Comparison of ENCODE assay signal across 22 mouse cellular contexts in genomic region chr5:111575376-111575775, GRCm38 (mm10).
DNase-seq lines count a peak whose midpoint lies in the region; ATAC-seq and TF ChIP-seq lines count a peak whose summit lies in the region.
"Had no signal": no experiment of that assay in that cellular context is flagged by ENCODE, and none has a peak within 500 bp of the region (broad histone marks: within the 10 kb centered on the region; RNA-seq: fewer than 3 reads in every experiment).

No protein-coding gene starts in this region.

- H3K36me3 ChIP-seq in hindbrain, embryonic 10.5 days: no peaks in the 10 kb centered on the region
- H3K36me3 ChIP-seq in hindbrain, embryonic 16.5 days (ENCODE audit: control insufficient read depth, insufficient read depth, low read length): no peaks in the 10 kb centered on the region
- no peaks in the 10 kb centered on the region for H3K36me3 ChIP-seq in kidney, adult 2 months (ENCODE audit: control insufficient read depth, insufficient read depth, low read length)
- no peaks in the 10 kb centered on the region for H3K36me3 ChIP-seq in kidney, embryonic 14.5 days (ENCODE audit: control insufficient read depth, insufficient read depth, low read length)
- H3K36me3 ChIP-seq in midbrain, embryonic 10.5 days: no peaks in the 10 kb centered on the region
- H3K36me3 ChIP-seq in midbrain, embryonic 13.5 days: no peaks in the 10 kb centered on the region
- H3K36me3 ChIP-seq: hindbrain, embryonic 13.5 days had no signal

- no peak overlapping the region for H3K4me2 ChIP-seq in hindbrain, embryonic 16.5 days (ENCODE audit: low read length)
- no peak overlapping the region for H3K4me2 ChIP-seq in kidney, embryonic 14.5 days (replicated peaks; ENCODE audit: low read depth, low read length)
- H3K4me2 ChIP-seq in midbrain, embryonic 13.5 days (replicated peaks): no peak overlapping the region
- H3K4me2 ChIP-seq: heart, embryonic 11.5 days; hindbrain, embryonic 13.5 days had no signal

- H3K27me3 ChIP-seq in hindbrain, embryonic 10.5 days (ENCODE audit: insufficient read depth, poor library complexity, severe bottlenecking): peaks cover 31% of the 10 kb centered on the region
- H3K27me3 ChIP-seq in hindbrain, embryonic 16.5 days (replicated peaks; ENCODE audit: control insufficient read depth, insufficient read depth, low read length): no peaks in the 10 kb centered on the region
- no peaks in the 10 kb centered on the region for H3K27me3 ChIP-seq in kidney, adult 2 months (replicated peaks; ENCODE audit: control insufficient read depth, insufficient read depth, low read length)
- peaks cover 41% of the 10 kb centered on the region for H3K27me3 ChIP-seq in kidney, embryonic 14.5 days (ENCODE audit: control insufficient read depth, insufficient read depth, low read length)
- H3K27me3 ChIP-seq in midbrain, embryonic 10.5 days (ENCODE audit: low read depth, poor library complexity, severe bottlenecking): peaks cover 34% of the 10 kb centered on the region
- peaks cover 3% of the 10 kb centered on the region; the same call in 1 of the 2 replicates for H3K27me3 ChIP-seq in midbrain, embryonic 13.5 days

- peaks cover 90% of the 10 kb centered on the region for H3K4me1 ChIP-seq in hindbrain, embryonic 10.5 days (replicated peaks)
- H3K4me1 ChIP-seq in hindbrain, embryonic 16.5 days (ENCODE audit: control insufficient read depth, insufficient read depth, low read depth, low read length): peaks cover 35% of the 10 kb centered on the region
- no peaks in the 10 kb centered on the region for H3K4me1 ChIP-seq in kidney, adult 2 months (ENCODE audit: control insufficient read depth, insufficient read depth, low read length)
- H3K4me1 ChIP-seq in kidney, embryonic 14.5 days (ENCODE audit: control insufficient read depth, insufficient read depth, low read length): peaks cover 46% of the 10 kb centered on the region
- peaks cover 85% of the 10 kb centered on the region for H3K4me1 ChIP-seq in midbrain, embryonic 10.5 days
- H3K4me1 ChIP-seq in midbrain, embryonic 13.5 days (replicated peaks): peaks cover 64% of the 10 kb centered on the region

- no peak for TF ChIP-seq CTCF in kidney, adult 2 months (conservative IDR thresholded peaks at IDR 0.05; ENCODE audit: insufficient read depth, insufficient read length, low read depth, low read length)

- no peak overlapping the region for H3K4me3 ChIP-seq in hindbrain, embryonic 10.5 days
- H3K4me3 ChIP-seq in hindbrain, embryonic 16.5 days (ENCODE audit: low read length): no peak overlapping the region
- no peak overlapping the region for H3K4me3 ChIP-seq in kidney, adult 2 months (ENCODE audit: insufficient read depth, low read depth, low read length)
- H3K4me3 ChIP-seq in kidney, embryonic 14.5 days (ENCODE audit: low read length): no peak overlapping the region
- H3K4me3 ChIP-seq in midbrain, embryonic 10.5 days: no peak overlapping the region
- H3K4me3 ChIP-seq in midbrain, embryonic 13.5 days (replicated peaks): no peak overlapping the region
- H3K4me3 ChIP-seq: gastrocnemius, adult 2 months; hindbrain, embryonic 13.5 days had no signal

- H3K9ac ChIP-seq in hindbrain, embryonic 16.5 days (ENCODE audit: low read depth, low read length): no peak overlapping the region
- no peak overlapping the region for H3K9ac ChIP-seq in kidney, embryonic 14.5 days (ENCODE audit: low read depth, low read length)
- H3K9ac ChIP-seq in midbrain, embryonic 13.5 days (replicated peaks): no peak overlapping the region
- H3K9ac ChIP-seq: forebrain, postnatal 0 days; hindbrain, embryonic 13.5 days had no signal

- TF ChIP-seq POLR2A in kidney, adult 2 months (IDR thresholded peaks at IDR 0.05; ENCODE audit: low read depth, low read length): no peak

- no peak for DNase-seq in hindbrain, embryonic 10.5 days (ENCODE audit: low spot score)
- peak; percentile 77 for DNase-seq in kidney, adult 2 months
- no peak for DNase-seq in midbrain, embryonic 10.5 days (ENCODE audit: low spot score)
- no peak for DNase-seq in cerebellum, postnatal 36 days
- DNase-seq: adrenal gland, adult 2 months; adrenal gland, postnatal 14 days; cerebellum, adult 11 months; cerebellum, adult 2 months; cerebellum, adult 9-11 months; cerebellum, postnatal 25 days; embryo, embryonic 11 days; forebrain, postnatal 0 days; gastrocnemius, adult 2 months; gastrocnemius, postnatal 14 days had no signal

- peak overlapping the region; percentile 80 for H3K27ac ChIP-seq in hindbrain, embryonic 10.5 days
- H3K27ac ChIP-seq in hindbrain, embryonic 16.5 days (ENCODE audit: low read depth, low read length): no peak overlapping the region
- no peak overlapping the region for H3K27ac ChIP-seq in kidney, adult 2 months (ENCODE audit: insufficient read depth, low read depth, low read length)
- no peak overlapping the region for H3K27ac ChIP-seq in kidney, embryonic 14.5 days (ENCODE audit: low read depth, low read length)
- H3K27ac ChIP-seq in midbrain, embryonic 10.5 days (replicated peaks): peak overlapping the region; percentile 83
- H3K27ac ChIP-seq in midbrain, embryonic 13.5 days: no peak overlapping the region
- H3K27ac ChIP-seq: gastrocnemius, adult 2 months; hindbrain, embryonic 13.5 days; hindbrain, postnatal 0 days had no signal

- WGBS in hindbrain, embryonic 10.5 days: 87% methylated on average over 5 of the region's 5 CpGs
- 86% methylated on average over 5 of the region's 5 CpGs for WGBS in hindbrain, embryonic 16.5 days
- 70% methylated on average over 5 of the region's 5 CpGs for WGBS in kidney, adult 2 months
- 79% methylated on average over 5 of the region's 5 CpGs for WGBS in kidney, embryonic 14.5 days
- 87% methylated on average over 5 of the region's 5 CpGs for WGBS in midbrain, embryonic 10.5 days
- WGBS in midbrain, embryonic 13.5 days: 84% methylated on average over 5 of the region's 5 CpGs

- ATAC-seq in hindbrain, embryonic 16.5 days: no peak
- ATAC-seq in kidney, embryonic 14.5 days (ENCODE audit: low FRiP score, low TSS enrichment): no peak
- no peak for ATAC-seq in midbrain, embryonic 13.5 days
- ATAC-seq: CD4-positive, CD25-positive, alpha-beta regulatory T cell, adult 4 months; forebrain, postnatal 0 days; hindbrain, postnatal 0 days; inflammation-experienced regulatory T-cells, adult 6 months had no signal

- H3K9me3 ChIP-seq in hindbrain, embryonic 10.5 days: no peaks in the 10 kb centered on the region
- no peaks in the 10 kb centered on the region for H3K9me3 ChIP-seq in hindbrain, embryonic 16.5 days (ENCODE audit: control insufficient read depth, low read length)
- no peaks in the 10 kb centered on the region for H3K9me3 ChIP-seq in kidney, embryonic 14.5 days (ENCODE audit: control insufficient read depth, low read length)
- H3K9me3 ChIP-seq in midbrain, embryonic 10.5 days (replicated peaks): no peaks in the 10 kb centered on the region
- no peaks in the 10 kb centered on the region for H3K9me3 ChIP-seq in midbrain, embryonic 13.5 days
- H3K9me3 ChIP-seq: hindbrain, embryonic 13.5 days had no signal

Comparison
In these comparisons a context has a peak if more than half of its experiments do, and no peak if none do; other contexts are left out.
1. H3K27ac ChIP-seq: peak in hindbrain, embryonic 10.5 days (single experiment) and midbrain, embryonic 10.5 days (single experiment); none in hindbrain, embryonic 16.5 days (single experiment), kidney, adult 2 months (single experiment), kidney, embryonic 14.5 days (single experiment) and midbrain, embryonic 13.5 days (single experiment).